Comparison of ENCODE assay signal across 8 mouse cellular contexts in the genomic region with DNA sequence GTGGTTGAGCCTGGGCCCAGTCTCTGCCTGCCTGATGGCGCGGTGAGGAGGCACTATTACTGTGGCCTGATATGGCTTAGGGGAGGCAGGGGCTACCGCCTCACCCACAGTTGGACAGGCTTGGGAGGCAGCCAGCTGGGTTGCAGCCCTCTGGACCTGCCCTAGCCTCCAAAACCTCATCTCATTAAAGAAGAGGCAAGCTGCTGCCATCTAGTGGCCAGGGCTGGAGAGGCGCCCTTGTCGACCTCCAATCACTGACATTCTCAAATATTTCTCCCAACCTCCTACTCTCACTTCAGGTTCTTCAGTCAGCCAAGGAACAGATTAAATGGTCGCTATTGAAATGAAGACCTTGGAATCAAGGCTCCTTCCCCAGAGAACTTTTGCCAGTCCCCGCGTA. TPM values are rescaled to one million over a fixed set of nuclear protein-coding genes. Genes with fewer than 3 reads are reported as not detected.
DNase-seq lines count a peak whose midpoint lies in the region; ATAC-seq and TF ChIP-seq lines count a peak whose summit lies in the region.

No protein-coding gene starts in this region.

- TF ChIP-seq EP300 in CH12.LX (IDR thresholded peaks at IDR 0.05; ENCODE audit: low read length), result no peak

- peak; percentile 95 to 98 for TF ChIP-seq CTCF in CH12.LX (conservative IDR thresholded peaks at IDR 0.05 in 1 of 2, IDR thresholded peaks at IDR 0.05 in 1 of 2; ENCODE audit: low read depth in 2 of 2, low read length in 2 of 2)

- peak overlapping the region in 1 of 3 experiments; percentile 33 for H3K4me3 ChIP-seq in CH12.LX (replicated peaks in 1 of 3; ENCODE audit: low read depth in 2 of 3, low read length in 2 of 3, poor library complexity in 1 of 3)
- no peak overlapping the region for H3K4me3 ChIP-seq in heart, embryonic 13.5 days
- H3K4me3 ChIP-seq in liver, embryonic 16.5 days (ENCODE audit: low read depth, low read length), result no peak overlapping the region
- H3K4me3 ChIP-seq in neural tube, embryonic 14.5 days (ENCODE audit: low read depth, low read length), result no peak overlapping the region

- peak; percentile 97 for TF ChIP-seq RAD21 in CH12.LX (IDR thresholded peaks at IDR 0.05; ENCODE audit: low read depth, low read length)

- H3K27me3 ChIP-seq in CH12.LX (replicated peaks), result peaks cover 24% of the 10 kb centered on the region
- H3K27me3 ChIP-seq in heart, embryonic 13.5 days (replicated peaks), result peaks cover 17% of the 10 kb centered on the region
- H3K27me3 ChIP-seq in liver, embryonic 16.5 days (ENCODE audit: control insufficient read depth, insufficient read depth, low read depth, low read length), result peaks cover 13% of the 10 kb centered on the region
- no peaks in the 10 kb centered on the region for H3K27me3 ChIP-seq in neural tube, embryonic 14.5 days (ENCODE audit: control insufficient read depth, insufficient read depth, low read length)

- no peaks in the 10 kb centered on the region for H3K79me2 ChIP-seq in CH12.LX (replicated peaks; ENCODE audit: control insufficient read depth, extremely low read depth, insufficient read depth, poor library complexity, severe bottlenecking)

- peak; percentile 95 for DNase-seq in CH12.LX (ENCODE audit: extremely low read depth)
- DNase-seq in brain, adult 2 months (ENCODE audit: low read depth, low spot score), result peak; percentile 87
- DNase-seq in kidney, postnatal 14 days, result peak; percentile 88
- peak; percentile 76 for DNase-seq in testis, postnatal 14 days (ENCODE audit: low spot score)

- in situ Hi-C loops in CH12.LX (cut with MboI; ENCODE audit: low pct_ligation_motif_present, low pct_unique_long_range_greater_than_20kb, low sequenced_read_pairs), result loop anchor here (10.0 to 25.0 kb wide), 3 partner anchors 298 to 566 kb away; a partner anchor contains a TSS

- peak; percentile 69 for ATAC-seq in erythroblast, adult 5-6 weeks (replicated peaks; ENCODE audit: low FRiP score, poor library complexity, severe bottlenecking)
- no peak for ATAC-seq in heart, embryonic 13.5 days (ENCODE audit: extremely low read depth, insufficient number of reproducible peaks, low FRiP score, low TSS enrichment)
- 0 out of 2 replicates have a peak, but pooled peaks have one; percentile 4 for ATAC-seq in liver, embryonic 16.5 days (ENCODE audit: low read depth)
- peak; percentile 62; the same call in 1 of the 2 replicates for ATAC-seq in neural tube, embryonic 14.5 days (ENCODE audit: low read depth)

- TF ChIP-seq POLR2A in CH12.LX (IDR thresholded peaks at IDR 0.05; ENCODE audit: low read depth, low read length), result 0 out of 2 replicates have a peak, but pooled peaks have one; percentile 27

- H3K4me1 ChIP-seq in CH12.LX (ENCODE audit: control insufficient read depth in 1 of 2, insufficient read depth in 2 of 2), result peaks cover 20 to 30% of the 10 kb centered on the region in 2 experiments
- peaks cover 36% of the 10 kb centered on the region for H3K4me1 ChIP-seq in heart, embryonic 13.5 days
- peaks cover 9% of the 10 kb centered on the region for H3K4me1 ChIP-seq in liver, embryonic 16.5 days (ENCODE audit: control insufficient read depth, low read depth, low read length)
- H3K4me1 ChIP-seq in neural tube, embryonic 14.5 days (ENCODE audit: control insufficient read depth, insufficient read depth, low read length), result peaks cover 29% of the 10 kb centered on the region

- no peak overlapping the region for H3K9ac ChIP-seq in CH12.LX (ENCODE audit: insufficient read depth, low read depth)
- peak overlapping the region; percentile 47; the same call in 1 of the 2 replicates for H3K9ac ChIP-seq in heart, embryonic 13.5 days
- no peak overlapping the region for H3K9ac ChIP-seq in liver, embryonic 16.5 days (ENCODE audit: low read depth, low read length)
- H3K9ac ChIP-seq in neural tube, embryonic 14.5 days (replicated peaks; ENCODE audit: low read depth, low read length), result no peak overlapping the region

- no peaks in the 10 kb centered on the region for H3K9me3 ChIP-seq in CH12.LX (replicated peaks; ENCODE audit: low read length)
- no peaks in the 10 kb centered on the region for H3K9me3 ChIP-seq in heart, embryonic 13.5 days
- H3K9me3 ChIP-seq in liver, embryonic 16.5 days (replicated peaks; ENCODE audit: control insufficient read depth, low read length), result no peaks in the 10 kb centered on the region
- H3K9me3 ChIP-seq in neural tube, embryonic 14.5 days (ENCODE audit: control insufficient read depth, low read length), result no peaks in the 10 kb centered on the region

- H3K27ac ChIP-seq in CH12.LX (ENCODE audit: insufficient read depth, low read depth), result no peak overlapping the region
- peak overlapping the region; percentile 61 for H3K27ac ChIP-seq in heart, embryonic 13.5 days (replicated peaks)
- H3K27ac ChIP-seq in liver, embryonic 16.5 days (ENCODE audit: low read length), result no peak overlapping the region
- no peak overlapping the region for H3K27ac ChIP-seq in neural tube, embryonic 14.5 days (ENCODE audit: low read depth, low read length)

- 9% methylated on average over 8 of the region's 8 CpGs for WGBS in heart, embryonic 13.5 days
- 12% methylated on average over 8 of the region's 8 CpGs for WGBS in liver, embryonic 16.5 days (ENCODE audit: insufficient replicate concordance)
- 9% methylated on average over 8 of the region's 8 CpGs for WGBS in neural tube, embryonic 14.5 days

- H3K36me3 ChIP-seq in CH12.LX (replicated peaks in 1 of 2; ENCODE audit: control insufficient read depth in 1 of 2, insufficient read depth in 1 of 2, low read length in 1 of 2), result no peaks in the 10 kb centered on the region
- H3K36me3 ChIP-seq in heart, embryonic 13.5 days, result peaks cover 26% of the 10 kb centered on the region
- no peaks in the 10 kb centered on the region for H3K36me3 ChIP-seq in liver, embryonic 16.5 days (ENCODE audit: control insufficient read depth, insufficient read depth)
- no peaks in the 10 kb centered on the region for H3K36me3 ChIP-seq in neural tube, embryonic 14.5 days (ENCODE audit: control insufficient read depth, insufficient read depth, low read length)

- dilution Hi-C loops in CH12.LX (cut with MboI; ENCODE audit: extremely low pct_ligation_motif_present, extremely low pct_unique_long_range_greater_than_20kb, low sequenced_read_pairs), result no loop called here

- peak overlapping the region; percentile 73 for H3K4me2 ChIP-seq in CH12.LX (ENCODE audit: insufficient read depth, low read depth, poor library complexity, severe bottlenecking)
- peak overlapping the region; percentile 92 for H3K4me2 ChIP-seq in heart, embryonic 13.5 days
- no peak overlapping the region for H3K4me2 ChIP-seq in liver, embryonic 16.5 days (ENCODE audit: low read depth, low read length)
- no peak overlapping the region; the same call in 1 of the 2 replicates for H3K4me2 ChIP-seq in neural tube, embryonic 14.5 days (ENCODE audit: low read depth, low read length)

TF ChIP-seq in CH12.LX, 34 proteins besides CTCF, POLR2A, EP300 and RAD21 (continues in another document):
- TF ChIP-seq ZMIZ1 (IDR thresholded peaks at IDR 0.05; ENCODE audit: low read depth, low read length), result no peak
- no peak for TF ChIP-seq GABPA (IDR thresholded peaks at IDR 0.05; ENCODE audit: insufficient replicate concordance, low read depth, low read length)
- TF ChIP-seq MXI1 (IDR thresholded peaks at IDR 0.05; ENCODE audit: low read depth, low read length), result peak; percentile 30; the same call in 1 of the 2 replicates
- no peak; the same call in 1 of the 2 replicates for TF ChIP-seq ETS1 (conservative IDR thresholded peaks at IDR 0.05; ENCODE audit: low read depth, low read length)
- peak; percentile 43; the same call in 1 of the 2 replicates for TF ChIP-seq MAZ (IDR thresholded peaks at IDR 0.05; ENCODE audit: low read depth, low read length)
- TF ChIP-seq JUND (conservative IDR thresholded peaks at IDR 0.05; ENCODE audit: low read depth, low read length), result no peak
- TF ChIP-seq KAT2A (IDR thresholded peaks at IDR 0.05; ENCODE audit: insufficient replicate concordance, low read length), result no peak
- TF ChIP-seq POLR2AphosphoS2 (IDR thresholded peaks at IDR 0.05; ENCODE audit: low read depth, low read length), result no peak
- peak; percentile 76; the same call in 1 of the 2 replicates for TF ChIP-seq SIN3A (IDR thresholded peaks at IDR 0.05; ENCODE audit: low read length)
- 0 out of 2 replicates have a peak, but pooled peaks have one; percentile 18 for TF ChIP-seq BHLHE40 (IDR thresholded peaks at IDR 0.05; ENCODE audit: low read depth, low read length)

RNA-seq across cellular contexts. Expression of a gene that starts 10.9 kb away (rescaled TPM):
- 1.3 and 4.1 TPM in 2 replicates for total RNA-seq in CH12.LX (2012; rRNA removed)
- total RNA-seq in CH12.LX (2014; rRNA removed), result 0.28 and 0.35 TPM in 2 replicates
- 0.87 and 0.99 TPM in 2 replicates for polyA plus RNA-seq in CH12.LX (2012; ENCODE audit: insufficient read length, low read depth)
- not detected in 2 replicates for total RNA-seq in erythroblast, adult 5-6 weeks (2015; ENCODE audit: low replicate concordance)
- not detected in 2 replicates for total RNA-seq in erythroblast, adult 5-6 weeks (2017; ENCODE audit: low replicate concordance)
- 109 and 113 TPM in 2 replicates for polyA plus RNA-seq in heart, embryonic 13.5 days (2015; fragmentation: Nextera tagmentation; extraction: Ambion mirVana)
- 24.0 and 25.7 TPM in 2 replicates for polyA plus RNA-seq in liver, embryonic 16.5 days (2015; fragmentation: Nextera tagmentation; extraction: Ambion mirVana)
- 10.9 and 33.9 TPM in 2 replicates for polyA plus RNA-seq in neural tube, embryonic 14.5 days (2014; fragmentation: Nextera tagmentation; extraction: Ambion mirVana)

RNA-seq across cellular contexts. Expression of a gene that starts 30.8 kb away (rescaled TPM):
- total RNA-seq in CH12.LX (2012; rRNA removed) (113 and 169 TPM in 2 replicates), CH12.LX (2014; rRNA removed) (61.1 and 77.7 TPM in 2 replicates)
- 145 and 182 TPM in 2 replicates for polyA plus RNA-seq in CH12.LX (2012; ENCODE audit: insufficient read length, low read depth)
- total RNA-seq in erythroblast, adult 5-6 weeks (2015; ENCODE audit: low replicate concordance), result 27.0 and 27.1 TPM in 2 replicates
- total RNA-seq in erythroblast, adult 5-6 weeks (2017; ENCODE audit: low replicate concordance), result 26.5 and 32.5 TPM in 2 replicates
- 67.2 and 70.8 TPM in 2 replicates for polyA plus RNA-seq in heart, embryonic 13.5 days (2015; fragmentation: Nextera tagmentation; extraction: Ambion mirVana)
- polyA plus RNA-seq in liver, embryonic 16.5 days (2015; fragmentation: Nextera tagmentation; extraction: Ambion mirVana), result 19.7 and 20.1 TPM in 2 replicates
- 39.7 and 51.7 TPM in 2 replicates for polyA plus RNA-seq in neural tube, embryonic 14.5 days (2014; fragmentation: Nextera tagmentation; extraction: Ambion mirVana)

RNA-seq across cellular contexts. Expression of a gene that starts 55.7 kb away (rescaled TPM):
- total RNA-seq in CH12.LX (2012; rRNA removed) (96.3 and 112 TPM in 2 replicates), CH12.LX (2014; rRNA removed) (59.5 and 61.6 TPM in 2 replicates)
- polyA plus RNA-seq in CH12.LX (2012; ENCODE audit: insufficient read length, low read depth), result 70.3 and 80.0 TPM in 2 replicates
- 6.1 and 8.6 TPM in 2 replicates for total RNA-seq in erythroblast, adult 5-6 weeks (2015; ENCODE audit: low replicate concordance)
- total RNA-seq in erythroblast, adult 5-6 weeks (2017; ENCODE audit: low replicate concordance), result 6.8 and 17.3 TPM in 2 replicates
- 50.4 and 52.4 TPM in 2 replicates for polyA plus RNA-seq in heart, embryonic 13.5 days (2015; fragmentation: Nextera tagmentation; extraction: Ambion mirVana)
- 36.9 and 38.8 TPM in 2 replicates for polyA plus RNA-seq in liver, embryonic 16.5 days (2015; fragmentation: Nextera tagmentation; extraction: Ambion mirVana)
- 80.0 and 82.4 TPM in 2 replicates for polyA plus RNA-seq in neural tube, embryonic 14.5 days (2014; fragmentation: Nextera tagmentation; extraction: Ambion mirVana)

Comparison
In these comparisons a context has a peak if more than half of its experiments do, and no peak if none do; other contexts are left out.
1. H3K4me2 ChIP-seq: peak in CH12.LX (single experiment) and heart, embryonic 13.5 days (single experiment); none in liver, embryonic 16.5 days (single experiment) and neural tube, embryonic 14.5 days (single experiment).
2. Peak in every context shown above with its lines, with median percentiles within 50 percentile points of each other: DNase-seq.